Mouse (Mus musculus) embryonic fibroblast, embryonic 13.5 days (primary cell): ENCODE results near the gene Sebox. TPM values are rescaled to one million over a fixed set of nuclear protein-coding genes. Genes with fewer than 3 reads are reported as not detected.
"Not testable (repeated sequence)": the region's sequence is repeated elsewhere in the genome, so short reads cannot be mapped to it uniquely, and the experiment has no call there.

Experiments used
- H3K27ac ChIP-seq: 2 replicates; pipeline ENCODE4 v1.5.1; 2012; ENCODE audit warnings: low read length, control low read depth, inconsistent platforms; ENCODE audit not compliant: insufficient read depth
- H3K4me1 ChIP-seq: 2 replicates; pipeline ENCODE4 v1.6.1; 2011; ENCODE audit warnings: low read length; ENCODE audit not compliant: control insufficient read depth, insufficient read depth
- H3K4me3 ChIP-seq: 2 replicates; pipeline ENCODE4 v1.5.1; 2011; ENCODE audit warnings: mild to moderate bottlenecking, control low read depth, low read length; ENCODE audit not compliant: insufficient read depth
- CTCF ChIP-seq: IDR thresholded peaks from 2 replicates; pipeline ENCODE4 v1.5.1; 2011; ENCODE audit warnings: mild to moderate bottlenecking, control low read depth, low read length, moderate library complexity, borderline replicate concordance; ENCODE audit not compliant: insufficient read depth
- POLR2A ChIP-seq: IDR thresholded peaks from 2 replicates; pipeline ENCODE4 v1.6.1; 2011; ENCODE audit warnings: low read depth, mild to moderate bottlenecking, control low read depth, low read length, moderate library complexity
- polyA plus RNA-seq: library from polyadenylated mRNA; stranded (reverse); fragments of >200 nt; gene quantifications from 2 replicates; pipeline ENCODE4 v1.2.4, GENCODE M21; 2011; ENCODE audit warnings: low read depth; ENCODE audit not compliant: missing spikeins, insufficient read length

Gene Sebox
- polyA plus RNA-seq, 1 experiment: not detected

DNA sequence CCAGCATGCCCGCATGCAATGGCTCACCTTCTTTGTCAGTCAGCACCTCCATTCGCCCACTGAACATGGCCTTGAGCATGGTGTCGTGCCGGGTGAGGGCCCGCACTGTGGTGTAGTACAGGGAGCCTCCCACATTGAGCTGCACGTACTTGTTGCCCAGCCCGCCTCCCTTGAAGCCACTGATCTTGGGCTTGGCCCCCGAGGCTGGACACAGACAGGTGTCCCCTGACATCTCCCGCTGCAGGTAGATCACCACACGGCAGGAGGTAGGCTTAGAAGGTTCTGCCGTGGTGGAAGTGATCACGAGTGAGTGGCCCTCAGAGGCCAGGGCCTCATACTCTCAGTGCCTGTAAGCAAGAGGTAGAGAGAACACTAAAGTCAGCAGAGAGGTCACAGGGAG is 26.8 kb downstream of the Sebox start:
- TF ChIP-seq POLR2A (no peak), CTCF (no peak)
- Histone ChIP-seq H3K4me1 (no peaks in the 10 kb centered on the region), H3K4me3 (no peak overlapping the region), H3K27ac (no peak overlapping the region)

DNA sequence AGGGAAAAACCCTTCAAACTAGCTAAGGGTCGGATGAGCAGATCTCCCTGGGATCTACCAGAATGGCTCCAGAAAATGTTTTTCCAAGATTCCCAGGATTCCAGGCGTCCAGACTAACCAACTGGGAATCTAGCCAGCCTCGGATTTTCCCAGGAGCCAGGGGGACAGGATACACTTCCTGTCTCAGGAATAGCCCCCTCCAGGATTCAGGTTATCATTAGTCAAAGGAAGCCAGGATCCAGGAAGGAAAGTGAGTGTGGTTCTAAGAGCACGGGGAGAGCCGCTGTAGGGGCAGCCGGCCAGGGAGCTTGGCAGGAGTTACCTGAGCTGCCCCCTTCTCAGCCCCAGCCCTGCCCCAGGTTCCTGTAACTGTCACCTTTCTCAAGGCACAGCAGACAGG is 27.8 kb downstream of the Sebox start:
- Histone ChIP-seq H3K4me1 (no peaks in the 10 kb centered on the region), H3K27ac (no peak overlapping the region), H3K4me3 (no peak overlapping the region)
- TF ChIP-seq POLR2A (no peak), CTCF (no peak)

DNA sequence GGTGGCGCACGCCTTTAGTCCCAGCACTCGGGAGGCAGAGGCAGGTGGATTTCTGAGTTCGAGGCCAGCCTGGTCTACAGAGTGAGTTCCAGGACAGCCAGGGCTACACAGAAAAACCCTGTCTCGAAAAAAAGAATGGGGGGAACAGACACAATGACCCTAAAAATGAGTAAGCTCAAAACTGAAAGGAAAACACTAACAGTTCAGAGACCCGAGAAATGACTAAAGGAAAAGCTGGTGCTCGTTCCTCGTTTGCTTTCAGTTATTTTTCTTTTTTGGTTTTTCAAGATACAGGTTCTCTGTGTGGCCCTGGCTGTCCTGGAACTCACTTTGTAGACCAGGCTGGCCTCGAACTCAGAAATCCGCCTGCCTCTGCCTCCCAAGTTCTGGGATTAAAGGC is 28.3 kb downstream of the Sebox start:
- H3K27ac ChIP-seq, H3K4me3 ChIP-seq, H3K4me1 ChIP-seq: not testable (repeated sequence)

DNA sequence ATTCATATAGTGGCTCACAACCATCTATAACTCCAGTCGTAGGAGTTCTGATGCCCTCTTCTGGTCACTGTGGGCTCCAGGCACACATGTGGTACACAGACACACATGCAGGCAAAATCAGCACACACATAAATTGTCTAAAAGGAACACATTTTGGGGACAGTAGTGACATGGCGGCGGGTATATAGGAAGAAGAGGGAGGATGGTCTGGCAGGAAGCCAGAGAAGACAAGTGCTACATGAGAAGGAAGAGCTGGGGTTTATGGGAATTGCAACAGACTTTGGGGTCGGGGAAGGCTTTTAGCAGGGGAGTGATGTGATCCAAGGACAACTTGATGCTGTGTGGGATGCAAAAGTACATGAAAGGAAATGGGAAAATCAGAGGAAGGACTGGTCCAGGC is 31.3 kb downstream of the Sebox start:
- peak overlapping the region; percentile 80 for H3K4me3 ChIP-seq
- TF ChIP-seq POLR2A: no peak
- TF ChIP-seq CTCF: no peak; the same call in 1 of the 2 replicates
- no peaks in the 10 kb centered on the region; the same call in 1 of the 2 replicates for H3K4me1 ChIP-seq
- 0 out of 2 replicates have a peak overlapping the region, but pooled peaks have one; percentile 72 for H3K27ac ChIP-seq

DNA sequence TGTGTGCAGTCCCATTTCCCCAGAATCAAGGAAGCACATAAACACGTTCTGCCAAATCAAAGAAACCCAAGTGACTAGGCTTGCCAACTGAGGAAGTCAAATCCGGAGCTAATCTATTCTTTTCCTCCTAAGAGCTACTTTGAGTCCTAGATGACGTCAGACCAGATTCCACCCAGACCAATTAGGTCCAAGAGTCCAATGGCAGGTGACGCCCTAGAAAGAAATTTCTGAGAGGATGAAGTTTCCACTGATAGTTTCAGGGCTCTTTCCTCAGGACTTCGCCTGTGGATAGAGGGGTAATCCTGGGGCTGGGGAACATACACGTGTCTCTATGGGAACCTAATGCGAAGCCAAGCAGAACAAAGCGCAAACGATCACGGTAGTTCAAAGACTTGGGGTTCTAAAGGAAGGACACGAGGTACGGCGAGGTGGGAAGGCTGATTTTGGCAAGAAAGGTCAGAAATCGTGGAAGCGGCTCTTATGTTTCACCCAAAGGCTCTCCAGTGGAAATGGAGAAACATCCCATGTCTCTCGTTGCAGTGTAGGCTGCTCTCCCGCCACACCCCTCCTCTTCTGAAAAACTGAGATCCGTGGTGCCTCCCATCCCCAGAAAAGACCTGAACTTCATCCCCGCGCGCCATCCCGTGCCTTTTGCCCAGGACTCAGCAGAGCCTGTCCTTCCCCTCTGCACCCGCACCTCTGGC is 32.3 kb downstream of the Sebox start:
- H3K4me3 ChIP-seq: peak overlapping the region; percentile 80
- H3K4me1 ChIP-seq: no peaks in the 10 kb centered on the region; the same call in 1 of the 2 replicates
- H3K27ac ChIP-seq: peak overlapping the region; percentile 72
- TF ChIP-seq POLR2A: peak; percentile 42; the same call in 1 of the 2 replicates
- TF ChIP-seq CTCF: no peak

DNA sequence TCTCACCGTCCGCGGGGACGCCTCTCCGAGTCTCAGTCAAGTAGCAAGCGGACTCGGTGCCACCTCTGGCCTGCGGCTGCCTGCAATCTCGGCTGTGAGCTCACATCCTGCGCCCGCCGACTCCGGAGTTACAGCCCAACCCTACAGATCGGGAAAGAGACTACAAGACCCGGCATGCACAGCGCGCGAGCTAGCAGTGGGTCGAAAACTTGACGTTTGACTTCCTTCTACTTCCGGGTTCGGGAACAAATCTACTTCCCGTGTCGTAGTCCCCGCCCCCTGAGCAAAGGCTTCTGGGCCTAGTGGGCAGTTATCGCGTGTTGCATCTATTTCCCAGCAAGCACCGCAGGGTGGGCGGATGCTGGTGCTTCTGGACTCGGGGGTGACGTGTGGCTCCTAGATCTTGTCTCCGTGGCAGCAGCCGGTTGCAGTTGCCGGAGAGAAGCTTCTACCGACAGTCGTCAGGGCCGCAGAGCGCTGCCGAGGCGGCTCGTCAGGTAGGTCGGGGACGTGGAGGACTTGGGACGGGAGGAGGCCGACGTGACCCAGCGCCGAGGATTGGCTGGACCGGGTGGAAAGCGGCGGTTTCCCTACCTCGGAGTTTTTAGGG is 32.9 kb downstream of the Sebox start, which contains the start of the genes Tnfaip1 and Ift20:
TSS of gene Tnfaip1 (minus strand) at position 253 of the 610 bp plus-strand sequence.
TSS of gene Ift20 (plus strand) at position 282 of the 610 bp plus-strand sequence.
- Histone ChIP-seq H3K27ac (peak within 1 kb of the TSS; percentile 72), H3K4me3 (peak within 1 kb of the TSS; percentile 84), H3K4me1 (no peaks in the 10 kb centered on the region; the same call in 1 of the 2 replicates)
- TF ChIP-seq CTCF (no peak), POLR2A (peak; percentile 88)

DNA sequence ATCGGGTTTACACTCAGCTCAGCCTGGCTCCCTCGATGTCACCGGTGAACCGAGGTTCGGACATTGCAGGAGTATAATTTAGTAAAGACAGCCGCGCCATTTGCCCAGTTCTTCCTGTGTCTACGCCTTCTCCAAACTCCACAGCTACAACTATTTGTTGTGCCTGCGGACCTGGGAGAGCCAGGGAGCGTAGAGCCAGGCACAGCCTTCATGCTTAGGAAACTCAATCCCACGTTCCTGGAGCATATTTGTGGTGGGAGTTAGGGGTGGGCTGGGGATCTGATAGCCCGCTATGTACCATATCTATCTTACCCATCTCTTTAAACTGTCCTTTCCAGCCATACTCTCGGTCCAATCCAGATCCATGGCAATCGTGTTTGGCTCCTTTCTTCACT is 33.4 kb downstream of the Sebox start:
- H3K4me1 ChIP-seq: no peaks in the 10 kb centered on the region; the same call in 1 of the 2 replicates
- TF ChIP-seq POLR2A: no peak
- TF ChIP-seq CTCF: no peak
- H3K27ac ChIP-seq: peak overlapping the region; percentile 69
- peak overlapping the region; percentile 84 for H3K4me3 ChIP-seq

DNA sequence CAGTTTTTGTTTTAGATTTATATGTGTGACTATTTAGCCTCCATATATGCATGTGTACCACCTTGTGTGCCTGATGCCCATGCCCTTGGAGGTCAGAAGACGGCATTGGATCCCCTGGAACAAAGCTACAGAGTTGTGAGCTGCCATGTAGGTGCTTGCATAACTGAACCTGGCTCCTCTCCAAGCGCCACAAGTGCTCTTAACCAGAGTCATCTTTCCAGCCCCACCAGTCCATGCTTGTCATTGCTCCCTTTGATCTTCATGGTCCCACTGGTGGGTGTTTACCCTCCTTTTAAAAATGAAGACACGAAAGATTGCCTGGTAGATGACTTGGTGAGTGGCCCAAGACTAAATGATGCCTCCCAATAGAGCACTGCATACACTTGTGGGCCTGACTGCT is 37.1 kb downstream of the Sebox start:
- H3K27ac ChIP-seq: no peak overlapping the region
- H3K4me1 ChIP-seq: no peaks in the 10 kb centered on the region; the same call in 1 of the 2 replicates
- TF ChIP-seq POLR2A: no peak
- TF ChIP-seq CTCF: no peak
- H3K4me3 ChIP-seq: no peak overlapping the region

DNA sequence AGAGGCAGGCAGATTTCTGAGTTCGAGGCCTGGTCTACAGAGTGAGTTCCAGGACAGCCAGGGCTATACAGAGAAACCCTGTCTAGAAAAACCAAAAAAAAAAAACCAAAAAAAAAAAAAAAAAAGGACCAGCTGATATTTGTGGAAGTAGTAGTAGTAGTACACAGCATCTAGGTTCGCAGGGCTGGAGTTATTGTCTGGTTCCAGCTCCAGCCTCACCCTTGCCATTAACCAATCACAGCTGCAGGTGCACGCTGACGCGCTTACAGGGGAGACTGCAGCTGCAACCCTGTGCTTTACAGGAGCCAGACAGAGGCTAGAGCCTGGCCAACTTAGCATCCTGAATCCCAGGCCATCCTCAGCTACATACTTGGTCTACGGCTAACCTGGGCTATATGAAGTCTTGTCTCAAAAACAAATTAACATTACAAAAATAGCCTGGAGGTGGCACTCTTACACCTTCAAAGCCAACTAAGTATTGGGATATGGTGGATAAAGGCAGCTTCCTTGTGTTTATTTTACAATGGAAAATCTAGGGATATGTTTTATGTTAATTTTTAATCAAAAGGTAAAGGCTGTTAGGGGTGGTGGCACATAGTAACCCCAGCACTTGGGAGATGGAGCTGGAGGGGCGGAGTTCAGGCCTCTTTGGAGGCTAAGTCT is 41.3 kb downstream of the Sebox start:
- TF ChIP-seq CTCF (no peak), POLR2A (no peak)
- Histone ChIP-seq H3K4me3 (no peak overlapping the region), H3K4me1 (peaks cover 8% of the 10 kb centered on the region; the same call in 1 of the 2 replicates), H3K27ac (no peak overlapping the region)

DNA sequence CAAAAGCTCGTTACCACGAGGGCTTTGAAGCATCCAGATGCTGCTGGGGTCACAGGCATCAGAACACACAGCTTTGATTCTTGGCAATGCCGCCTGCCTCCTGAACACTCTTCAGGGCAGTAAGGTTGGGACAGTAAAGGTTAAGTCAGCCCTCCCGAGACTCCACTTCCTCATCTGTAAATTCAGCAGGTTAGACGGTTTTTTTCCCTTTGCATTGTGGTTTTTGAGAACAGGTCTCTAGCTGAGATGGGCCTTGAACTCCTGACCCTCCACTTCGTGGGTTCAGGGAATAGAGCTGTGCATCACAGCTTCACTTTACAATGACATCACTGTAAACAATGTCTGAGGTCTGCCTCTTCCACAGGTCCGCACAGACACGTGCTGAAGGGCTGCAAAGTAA is 41.9 kb downstream of the Sebox start:
- Histone ChIP-seq H3K27ac (no peak overlapping the region), H3K4me3 (no peak overlapping the region), H3K4me1 (peaks cover 8% of the 10 kb centered on the region; the same call in 1 of the 2 replicates)
- TF ChIP-seq POLR2A (no peak), CTCF (no peak)
